Mouse (Mus musculus): ENCODE measurements around the gene Cnr2.

Cnr2 gene

GRCm38 (mm10) chr4:135895071-135895571 lies at the start of gene Cnr2:
Gene Cnr2, plus strand, starts transcription at chr4:135895394.
- DNase-seq (ENCODE audit: low read depth, low spot score) = no peak

- no peak for DNase-seq (ENCODE audit: low read depth, low spot score)
These were observed 47.6 kb upstream of the Cnr2 start for GRCm38 (mm10) chr4:135847581-135847980.

GRCm38 (mm10) chr4:135850411-135851095 lies 44.6 kb upstream of the Cnr2 start:
- DNase-seq (ENCODE audit: low read depth, low spot score) = no peak

- no peak for DNase-seq (ENCODE audit: low read depth, low spot score)
These were observed 43.3 kb upstream of the Cnr2 start for GRCm38 (mm10) chr4:135851942-135852341.

- DNase-seq (ENCODE audit: low read depth, low spot score) = no peak
These were observed 41.1 kb upstream of the Cnr2 start for GRCm38 (mm10) chr4:135853987-135854546.

GRCm38 (mm10) chr4:135854630-135855029 lies 40.6 kb upstream of the Cnr2 start:
- no peak for DNase-seq (ENCODE audit: low read depth, low spot score)

- DNase-seq (ENCODE audit: low read depth, low spot score) = peak; percentile 60
These were observed 40.1 kb upstream of the Cnr2 start for GRCm38 (mm10) chr4:135855080-135855479.

GRCm38 (mm10) chr4:135855536-135856222 lies 39.5 kb upstream of the Cnr2 start, which contains the start of gene Srsf10:
Gene Srsf10, plus strand, starts transcription at chr4:135855747.
- DNase-seq (ENCODE audit: low read depth, low spot score) = peak; percentile 99

GRCm38 (mm10) chr4:135856223-135857091 lies 38.7 kb upstream of the Cnr2 start:
- peak; percentile 65 for DNase-seq (ENCODE audit: low read depth, low spot score)

GRCm38 (mm10) chr4:135857597-135858186 lies 37.5 kb upstream of the Cnr2 start:
- DNase-seq (ENCODE audit: low read depth, low spot score) = no peak

- no peak for DNase-seq (ENCODE audit: low read depth, low spot score)
These were observed 26.2 kb upstream of the Cnr2 start for GRCm38 (mm10) chr4:135868996-135869395.

- no peak for DNase-seq (ENCODE audit: low read depth, low spot score)
These were observed 24.8 kb upstream of the Cnr2 start for GRCm38 (mm10) chr4:135870227-135871023.

GRCm38 (mm10) chr4:135872015-135872414 lies 23.2 kb upstream of the Cnr2 start:
- no peak for DNase-seq (ENCODE audit: low read depth, low spot score)

- DNase-seq (ENCODE audit: low read depth, low spot score) = no peak
These were observed 22.4 kb upstream of the Cnr2 start for GRCm38 (mm10) chr4:135872589-135873391.

- peak; percentile 94 for DNase-seq (ENCODE audit: low read depth, low spot score)
These were observed 21.5 kb upstream of the Cnr2 start, which contains the start of gene Pnrc2 for GRCm38 (mm10) chr4:135873526-135874202. Gene Pnrc2, minus strand, starts transcription at chr4:135873850.

- DNase-seq (ENCODE audit: low read depth, low spot score) = no peak
These were observed 20.3 kb upstream of the Cnr2 start for GRCm38 (mm10) chr4:135874564-135875535.

- no peak for DNase-seq (ENCODE audit: low read depth, low spot score)
These were observed 19.6 kb upstream of the Cnr2 start for GRCm38 (mm10) chr4:135875546-135875945.
